Mouse (Mus musculus): Measurements from ENCODE around the gene Gm40193. TPM values are rescaled to one million over a fixed set of nuclear protein-coding genes. Genes with fewer than 3 reads are reported as not detected.
"Not testable (repeated sequence)": the region's sequence is repeated elsewhere in the genome, so short reads cannot be mapped to it uniquely, and the experiment has no call there.

Gm40193 gene
- polyA plus RNA-seq, 1 experiment from 2014 or later = not detected

GRCm38 (mm10) chr11:70571641-70572040, 38.9 kb upstream of the Gm40193 start:
- ATAC-seq (ENCODE audit: low FRiP score) = no peak
- 94% methylated on average over 1 of the region's 1 CpGs for WGBS

GRCm38 (mm10) chr11:70570614-70571013, 37.9 kb upstream of the Gm40193 start:
- not testable (repeated sequence) for H3K9ac ChIP-seq (ENCODE audit: low read length); H3K4me1 ChIP-seq (ENCODE audit: control insufficient read depth, insufficient read depth, low read length); H3K27me3 ChIP-seq (ENCODE audit: control insufficient read depth, insufficient read depth, low read length); H3K36me3 ChIP-seq (ENCODE audit: control insufficient read depth, insufficient read depth, low read length); H3K4me3 ChIP-seq (ENCODE audit: low read depth, low read length); ATAC-seq (ENCODE audit: low FRiP score); H3K27ac ChIP-seq (ENCODE audit: low read depth, low read length); H3K9me3 ChIP-seq (ENCODE audit: control insufficient read depth, low read length); H3K4me2 ChIP-seq; DNase-seq (ENCODE audit: low spot score, missing footprints)
- 79% methylated on average over 1 of the region's 1 CpGs for WGBS

More at GRCm38 (mm10) chr11:70571641-70572040, 38.9 kb upstream of the Gm40193 start:
- Histone ChIP-seq H3K9me3 (ENCODE audit: control insufficient read depth, low read length) (no peaks in the 10 kb centered on the region), H3K36me3 (ENCODE audit: control insufficient read depth, insufficient read depth, low read length) (no peaks in the 10 kb centered on the region), H3K9ac (ENCODE audit: low read length) (no peak overlapping the region), H3K27me3 (ENCODE audit: control insufficient read depth, insufficient read depth, low read length) (no peaks in the 10 kb centered on the region), H3K4me1 (ENCODE audit: control insufficient read depth, insufficient read depth, low read length) (peaks cover 6% of the 10 kb centered on the region), H3K4me3 (ENCODE audit: low read depth, low read length) (no peak overlapping the region), H3K27ac (ENCODE audit: low read depth, low read length) (no peak overlapping the region), H3K4me2 (no peak overlapping the region)
- DNase-seq (ENCODE audit: low spot score, missing footprints) = no peak

GRCm38 (mm10) chr11:70566586-70566985, 33.8 kb upstream of the Gm40193 start:
- no peak overlapping the region for H3K27ac ChIP-seq (ENCODE audit: low read depth, low read length)
- DNase-seq (ENCODE audit: low spot score, missing footprints) (no peak), ATAC-seq (ENCODE audit: low FRiP score) (no peak)
- H3K27me3 ChIP-seq (ENCODE audit: control insufficient read depth, insufficient read depth, low read length) = no peaks in the 10 kb centered on the region
- no peak overlapping the region for H3K4me2 ChIP-seq
- WGBS = 73% methylated on average over 7 of the region's 7 CpGs
- H3K9me3 ChIP-seq (ENCODE audit: control insufficient read depth, low read length) = no peaks in the 10 kb centered on the region
- no peak overlapping the region for H3K9ac ChIP-seq (ENCODE audit: low read length)
- H3K4me3 ChIP-seq (ENCODE audit: low read depth, low read length) = no peak overlapping the region
- H3K36me3 ChIP-seq (ENCODE audit: control insufficient read depth, insufficient read depth, low read length) = no peaks in the 10 kb centered on the region
- H3K4me1 ChIP-seq (ENCODE audit: control insufficient read depth, insufficient read depth, low read length) = peaks cover 16% of the 10 kb centered on the region

GRCm38 (mm10) chr11:70564276-70564873, 31.6 kb upstream of the Gm40193 start:
- H3K27me3 ChIP-seq (ENCODE audit: control insufficient read depth, insufficient read depth, low read length) = no peaks in the 10 kb centered on the region
- H3K36me3 ChIP-seq (ENCODE audit: control insufficient read depth, insufficient read depth, low read length) = no peaks in the 10 kb centered on the region
- H3K4me3 ChIP-seq (ENCODE audit: low read depth, low read length) = 0 out of 2 replicates have a peak overlapping the region, but pooled peaks have one; percentile 86
- H3K4me1 ChIP-seq (ENCODE audit: control insufficient read depth, insufficient read depth, low read length) = peaks cover 16% of the 10 kb centered on the region
- ATAC-seq (ENCODE audit: low FRiP score) (no peak), DNase-seq (ENCODE audit: low spot score, missing footprints) (no peak)
- no peaks in the 10 kb centered on the region for H3K9me3 ChIP-seq (ENCODE audit: control insufficient read depth, low read length)
- WGBS = 42% methylated on average over 4 of the region's 4 CpGs
- H3K4me2 ChIP-seq = peak overlapping the region; percentile 96
- H3K27ac ChIP-seq (ENCODE audit: low read depth, low read length) = no peak overlapping the region
- no peak overlapping the region for H3K9ac ChIP-seq (ENCODE audit: low read length)

GRCm38 (mm10) chr11:70563470-70564275, 30.9 kb upstream of the Gm40193 start:
- Histone ChIP-seq H3K9ac (ENCODE audit: low read length) (peak overlapping the region; percentile 81), H3K4me3 (ENCODE audit: low read depth, low read length) (peak overlapping the region; percentile 86), H3K4me1 (ENCODE audit: control insufficient read depth, insufficient read depth, low read length) (peaks cover 16% of the 10 kb centered on the region), H3K9me3 (ENCODE audit: control insufficient read depth, low read length) (no peaks in the 10 kb centered on the region), H3K27me3 (ENCODE audit: control insufficient read depth, insufficient read depth, low read length) (no peaks in the 10 kb centered on the region), H3K4me2 (peak overlapping the region; percentile 96), H3K27ac (ENCODE audit: low read depth, low read length) (no peak overlapping the region), H3K36me3 (ENCODE audit: control insufficient read depth, insufficient read depth, low read length) (no peaks in the 10 kb centered on the region)
- DNase-seq (ENCODE audit: low spot score, missing footprints) (peak; percentile 93), ATAC-seq (ENCODE audit: low FRiP score) (no peak)
- WGBS = 5% methylated on average over 25 of the region's 25 CpGs

GRCm38 (mm10) chr11:70562995-70563469, 30.3 kb upstream of the Gm40193 start:
- DNase-seq (ENCODE audit: low spot score, missing footprints) (no peak), ATAC-seq (ENCODE audit: low FRiP score) (no peak; the same call in 1 of the 2 replicates)
- no peaks in the 10 kb centered on the region for H3K36me3 ChIP-seq (ENCODE audit: control insufficient read depth, insufficient read depth, low read length)
- H3K27me3 ChIP-seq (ENCODE audit: control insufficient read depth, insufficient read depth, low read length) = no peaks in the 10 kb centered on the region
- 0% methylated on average over 31 of the region's 31 CpGs for WGBS
- no peaks in the 10 kb centered on the region for H3K9me3 ChIP-seq (ENCODE audit: control insufficient read depth, low read length)
- H3K4me2 ChIP-seq = peak overlapping the region; percentile 96
- H3K9ac ChIP-seq (ENCODE audit: low read length) = peak overlapping the region; percentile 81
- H3K4me3 ChIP-seq (ENCODE audit: low read depth, low read length) = peak overlapping the region; percentile 86
- H3K27ac ChIP-seq (ENCODE audit: low read depth, low read length) = peak overlapping the region; percentile 58; the same call in 1 of the 2 replicates
- peaks cover 16% of the 10 kb centered on the region for H3K4me1 ChIP-seq (ENCODE audit: control insufficient read depth, insufficient read depth, low read length)

- peak; percentile 93 for ATAC-seq (ENCODE audit: low FRiP score)
- H3K4me3 ChIP-seq (ENCODE audit: low read depth, low read length) = peak within 1 kb of the TSS; percentile 86
- under 1% methylated on average over 51 of the region's 57 CpGs for WGBS
- H3K36me3 ChIP-seq (ENCODE audit: control insufficient read depth, insufficient read depth, low read length) = no peaks in the 10 kb centered on the region
- no peaks in the 10 kb centered on the region for H3K9me3 ChIP-seq (ENCODE audit: control insufficient read depth, low read length)
- peak within 1 kb of the TSS; percentile 81 for H3K9ac ChIP-seq (ENCODE audit: low read length)
- H3K27me3 ChIP-seq (ENCODE audit: control insufficient read depth, insufficient read depth, low read length) = no peaks in the 10 kb centered on the region
- H3K4me1 ChIP-seq (ENCODE audit: control insufficient read depth, insufficient read depth, low read length) = peaks cover 16% of the 10 kb centered on the region
- peak within 1 kb of the TSS; percentile 96 for H3K4me2 ChIP-seq
- peak; percentile 99 for DNase-seq (ENCODE audit: low spot score, missing footprints)
- peak within 1 kb of the TSS; percentile 58 for H3K27ac ChIP-seq (ENCODE audit: low read depth, low read length)
Measured at GRCm38 (mm10) chr11:70562287-70562994, 29.7 kb upstream of the Gm40193 start, which contains the start of gene Mink1. Mink1 (plus strand) TSS chr11:70562881.

- Histone ChIP-seq H3K9ac (ENCODE audit: low read length) (peak overlapping the region; percentile 81; the same call in 1 of the 2 replicates), H3K4me1 (ENCODE audit: control insufficient read depth, insufficient read depth, low read length) (peaks cover 16% of the 10 kb centered on the region), H3K27me3 (ENCODE audit: control insufficient read depth, insufficient read depth, low read length) (no peaks in the 10 kb centered on the region), H3K36me3 (ENCODE audit: control insufficient read depth, insufficient read depth, low read length) (no peaks in the 10 kb centered on the region), H3K27ac (ENCODE audit: low read depth, low read length) (peak overlapping the region; percentile 58; the same call in 1 of the 2 replicates), H3K9me3 (ENCODE audit: control insufficient read depth, low read length) (no peaks in the 10 kb centered on the region), H3K4me3 (ENCODE audit: low read depth, low read length) (peak overlapping the region; percentile 86), H3K4me2 (peak overlapping the region; percentile 96)
- peak; percentile 2; the same call in 1 of the 2 replicates for ATAC-seq (ENCODE audit: low FRiP score)
- WGBS = 9% methylated on average over 2 of the region's 2 CpGs
- no peak for DNase-seq (ENCODE audit: low spot score, missing footprints)
Measured at GRCm38 (mm10) chr11:70561937-70562286, 29.2 kb upstream of the Gm40193 start.
